Mouse (Mus musculus): Measurements from ENCODE around the gene Cask. TPM values are rescaled to one million over a fixed set of nuclear protein-coding genes. Genes with fewer than 3 reads are reported as not detected.

Cask gene
- total and polyA plus RNA-seq, 3 experiments, result 9.4 to 13.3 TPM; not detected in 1

DNA sequence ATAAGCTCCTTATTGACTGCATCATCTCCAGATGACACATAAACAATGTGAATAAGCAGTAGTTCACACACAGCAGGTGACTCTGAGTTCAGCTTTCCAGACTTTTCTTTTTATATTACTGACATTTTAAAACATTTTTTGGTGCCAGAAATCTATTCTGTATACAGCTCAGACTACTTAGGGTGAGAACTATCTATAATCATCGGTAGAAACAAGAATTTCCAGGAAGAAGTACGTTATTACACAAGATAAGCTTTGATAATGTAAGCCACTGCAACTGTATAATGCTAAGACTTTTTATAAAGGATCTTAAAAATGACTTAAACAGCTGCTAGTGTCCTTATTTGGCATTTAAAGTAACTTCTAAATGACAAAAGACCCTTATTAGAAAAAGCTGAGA is 239.1 kb downstream of the Cask start:
- H3K36me3 ChIP-seq (ENCODE audit: control insufficient read depth in 1 of 2, insufficient read depth in 2 of 2, low read length in 2 of 2), result peaks cover 0 to 23% of the 10 kb centered on the region in 2 experiments; a peak in 2 of 4 replicates
- H3K27ac ChIP-seq (ENCODE audit: control insufficient read depth, low read depth, low read length), result peak overlapping the region; percentile 62
- peak; percentile 40 for DNase-seq (ENCODE audit: low read depth, low spot score)
- peaks cover 10 to 25% of the 10 kb centered on the region in 2 experiments for H3K4me1 ChIP-seq (ENCODE audit: control insufficient read depth in 1 of 2, insufficient read depth in 2 of 2, low read length in 2 of 2)
- peak overlapping the region; percentile 5; the same call in 1 of the 2 replicates for H3K9ac ChIP-seq (ENCODE audit: control insufficient read depth, low read depth, low read length, poor library complexity, severe bottlenecking)
- TF ChIP-seq ZC3H11A (IDR thresholded peaks at IDR 0.05; ENCODE audit: low read depth, low read length), result no peak
- no peak for TF ChIP-seq ELF1 (IDR thresholded peaks at IDR 0.05; ENCODE audit: low read depth, low read length)
- peak; percentile 71 for TF ChIP-seq ETS1 (IDR thresholded peaks at IDR 0.05; ENCODE audit: low read depth, low read length)
- TF ChIP-seq ZMIZ1 (IDR thresholded peaks at IDR 0.05; ENCODE audit: low read depth, low read length), result no peak
- no peak for TF ChIP-seq POLR2AphosphoS2 (IDR thresholded peaks at IDR 0.05; ENCODE audit: low read length)
- no peak for TF ChIP-seq GABPA (IDR thresholded peaks at IDR 0.05; ENCODE audit: low read depth, low read length)
- TF ChIP-seq JUND (IDR thresholded peaks at IDR 0.05; ENCODE audit: low read depth, low read length), result no peak
- TF ChIP-seq EP300 (IDR thresholded peaks at IDR 0.05; ENCODE audit: low read depth in 1 of 2, low read length in 2 of 2), result peak; percentile 57 to 90
- TF ChIP-seq MAX (IDR thresholded peaks at IDR 0.05; ENCODE audit: low read length), result no peak
- 0 out of 2 replicates have a peak, but pooled peaks have one; percentile 35 for TF ChIP-seq MYB (IDR thresholded peaks at IDR 0.05; ENCODE audit: low read depth, low read length)
- TF ChIP-seq BHLHE40 (IDR thresholded peaks at IDR 0.05; ENCODE audit: borderline replicate concordance, low read depth, low read length), result no peak
- TF ChIP-seq NRF1 (IDR thresholded peaks at IDR 0.05; ENCODE audit: insufficient read depth, low read depth, low read length, poor library complexity, severe bottlenecking), result no peak
- TF ChIP-seq GATA1 (IDR thresholded peaks at IDR 0.05; ENCODE audit: low read depth, low read length), result peak; percentile 42; the same call in 1 of the 2 replicates
- TF ChIP-seq CTCF (IDR thresholded peaks at IDR 0.05 in 2 of 3, conservative IDR thresholded peaks at IDR 0.05 in 1 of 3; ENCODE audit: control insufficient read depth in 1 of 3, insufficient read depth in 1 of 3, low read depth in 2 of 3, low read length in 3 of 3, poor library complexity in 1 of 3, severe bottlenecking in 1 of 3), result no peak
- no peak for TF ChIP-seq NELFE (IDR thresholded peaks at IDR 0.05; ENCODE audit: low read depth, low read length)
- TF ChIP-seq USF2 (IDR thresholded peaks at IDR 0.05; ENCODE audit: borderline replicate concordance in 1 of 2, insufficient read depth in 1 of 2, low read depth in 1 of 2, low read length in 2 of 2), result no peak
- TF ChIP-seq POLR2A (IDR thresholded peaks at IDR 0.05; ENCODE audit: control insufficient read depth in 1 of 2, insufficient read depth in 1 of 2, low read depth in 1 of 2, low read length in 2 of 2, poor library complexity in 1 of 2), result no peak
- TF ChIP-seq TBP (IDR thresholded peaks at IDR 0.05; ENCODE audit: low read depth, low read length), result no peak
- peak; percentile 51; the same call in 1 of the 2 replicates for TF ChIP-seq TCF12 (IDR thresholded peaks at IDR 0.05; ENCODE audit: low read depth, low read length)
- no peak for TF ChIP-seq RAD21 (IDR thresholded peaks at IDR 0.05; ENCODE audit: low read depth, low read length)
- TF ChIP-seq RCOR1 (IDR thresholded peaks at IDR 0.05; ENCODE audit: low read depth, low read length), result no peak
- peak overlapping the region in 1 of 2 experiments; percentile 3; a peak in 2 of 4 replicates for H3K4me3 ChIP-seq (ENCODE audit: control insufficient read depth in 1 of 2, insufficient read depth in 1 of 2, low read depth in 2 of 2, low read length in 2 of 2)
- no peaks in the 10 kb centered on the region for H3K9me3 ChIP-seq (replicated peaks; ENCODE audit: insufficient read depth, low read length)
- no peaks in the 10 kb centered on the region for H3K27me3 ChIP-seq (ENCODE audit: control insufficient read depth in 1 of 2, insufficient read depth in 2 of 2, low read length in 2 of 2)
- H3K79me2 ChIP-seq (ENCODE audit: control insufficient read depth, insufficient read depth, low read length, poor library complexity), result 0 out of 2 replicates have a peak, but pooled peaks cover 2% of the 10 kb centered on the region
